Mouse (Mus musculus) ovary, adult 2 months (tissue): ENCODE data around the gene Boc. TPM values are rescaled to one million over a fixed set of nuclear protein-coding genes. Genes with fewer than 3 reads are reported as not detected.

Source experiments
- polyA plus RNA-seq: library from polyadenylated mRNA; depleted of rRNA; stranded (reverse); fragments of >200 nt; gene quantifications from 2 replicates; pipeline ENCODE4 v1.2.3, GENCODE M21; 2012; rRNA removed

The Boc gene
- 32.1 and 34.2 TPM in 2 replicates for polyA plus RNA-seq

GRCm38 (mm10) chr16:44558471-44559329, at the start of gene Boc:
TSS of gene Boc (minus strand) at chr16:44558897.

Other genes with a start within 250 kb of the Boc start
- gene Sidt1, start 225.7 kb downstream of the Boc start, polyA plus RNA-seq = 0.73 and 0.77 TPM in 2 replicates
- gene Spice1, start 211.8 kb downstream of the Boc start, polyA plus RNA-seq = 14.3 and 15.9 TPM in 2 replicates
- 1.2 and 1.4 TPM in 2 replicates for gene Cfap44, start 164.1 kb downstream of the Boc start, polyA plus RNA-seq
- gene Nepro, start 165.4 kb upstream of the Boc start, polyA plus RNA-seq = 6.2 and 9.4 TPM in 2 replicates
- 4.5 and 6.1 TPM in 2 replicates for gene Gtpbp8, start 187.5 kb upstream of the Boc start, polyA plus RNA-seq
- gene Cd200r1, start 206.8 kb upstream of the Boc start, polyA plus RNA-seq = 0.57 and 0.89 TPM in 2 replicates